Mouse (Mus musculus): Measurements from ENCODE around the gene B3galt4. TPM values are rescaled to one million over a fixed set of nuclear protein-coding genes. Genes with fewer than 3 reads are reported as not detected.

Gene B3galt4
- polyA plus RNA-seq, 1 experiment from 2014 or later, result 6.5 TPM

DNA sequence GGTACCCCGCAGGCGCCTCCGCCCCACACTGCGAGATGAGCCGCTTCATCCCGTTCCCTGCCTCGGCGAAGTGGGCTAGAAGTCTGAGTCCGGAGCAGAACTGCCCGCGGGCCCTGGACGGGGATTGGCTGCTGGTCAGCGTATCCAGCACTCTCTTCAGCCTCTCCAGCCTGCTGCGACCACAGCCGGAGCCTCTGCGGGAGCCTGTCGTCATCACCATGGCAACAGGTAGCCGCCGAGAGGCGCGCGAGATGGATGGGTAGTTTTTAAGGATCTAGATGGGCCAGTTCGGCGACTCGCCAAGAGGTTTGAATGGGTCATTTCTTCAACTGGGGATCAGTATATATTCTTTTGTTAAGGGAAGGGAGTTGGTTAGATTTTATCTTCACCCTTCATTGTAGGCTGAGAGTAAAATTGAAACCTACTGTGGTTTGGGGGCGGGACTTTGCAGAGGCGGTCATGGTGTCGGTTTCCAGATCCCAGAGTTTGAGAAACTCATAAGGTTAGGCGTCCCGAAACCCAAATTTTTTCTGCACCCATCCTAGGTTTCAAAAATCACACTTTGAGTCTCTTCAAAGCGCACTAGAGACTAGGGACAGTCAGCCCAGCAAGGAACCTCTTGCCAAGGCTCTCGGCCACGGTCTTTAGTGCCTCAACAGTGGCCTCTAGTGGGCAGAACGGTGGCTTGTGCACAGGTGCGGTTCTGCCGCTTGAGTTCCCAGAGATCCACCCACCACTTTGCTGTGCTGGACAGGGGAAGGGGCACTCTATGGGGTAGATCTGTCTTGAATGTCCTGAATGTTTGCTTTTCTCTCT, 30.8 kb downstream of the B3galt4 start:
- H3K27me3 ChIP-seq (ENCODE audit: insufficient read depth, poor library complexity, severe bottlenecking), result 0 out of 2 replicates have a peak, but pooled peaks cover 17% of the 10 kb centered on the region
- H3K36me3 ChIP-seq, result peaks cover 28% of the 10 kb centered on the region
- H3K9me3 ChIP-seq, result 0 out of 2 replicates have a peak, but pooled peaks cover 2% of the 10 kb centered on the region
- H3K27ac ChIP-seq, result peak overlapping the region; percentile 83
- WGBS, result under 1% methylated on average over 36 of the region's 36 CpGs
- peak overlapping the region; percentile 61 for H3K4me3 ChIP-seq
- H3K4me1 ChIP-seq (replicated peaks), result peaks cover 55% of the 10 kb centered on the region
- DNase-seq (ENCODE audit: low spot score), result peak; percentile 88

DNA sequence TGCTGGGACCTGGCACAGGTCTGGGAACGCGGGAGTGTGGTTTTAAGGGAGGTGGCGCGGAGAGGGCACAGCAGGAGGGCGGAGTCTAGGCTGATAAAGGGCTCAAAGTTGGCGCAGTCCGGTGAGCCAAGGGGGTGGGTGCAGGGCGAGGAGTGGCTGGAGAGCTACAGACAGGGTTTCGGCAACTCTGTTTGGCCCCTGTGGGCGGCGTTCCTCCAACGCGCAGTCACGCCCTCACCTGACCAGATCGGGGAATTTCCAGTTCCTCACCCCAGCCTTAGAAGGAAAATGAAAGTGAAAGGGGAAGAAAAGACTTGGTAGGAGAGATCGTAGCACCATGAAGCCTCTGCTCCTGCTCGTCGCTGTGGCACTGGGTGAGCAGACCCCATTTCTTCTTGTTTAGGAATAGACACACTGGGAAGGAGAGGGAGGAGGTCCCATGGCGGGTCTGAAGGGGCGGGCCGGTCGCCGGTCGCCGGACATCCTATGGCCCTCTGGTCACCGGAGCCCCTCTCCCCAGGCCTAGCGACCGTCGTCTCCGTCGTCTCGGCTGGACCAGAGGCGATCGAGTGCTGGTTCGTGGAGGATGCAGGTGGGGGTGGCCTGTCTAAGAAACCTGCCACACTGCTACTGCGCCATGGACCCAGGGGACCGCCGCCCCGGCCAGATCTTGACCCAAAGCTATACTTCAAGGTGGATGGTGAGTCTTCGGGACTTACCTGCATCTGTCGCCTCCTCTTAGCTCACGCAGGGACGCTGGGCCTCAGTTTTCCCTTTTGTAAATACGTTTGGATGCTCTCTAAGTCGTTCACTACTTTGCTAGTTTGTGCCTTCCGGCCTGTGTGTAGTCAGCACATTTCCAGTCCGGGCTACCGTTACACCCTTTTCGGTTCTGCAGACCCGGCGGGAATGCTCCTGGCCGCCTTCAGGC, 31.7 kb downstream of the B3galt4 start:
- peaks cover 27% of the 10 kb centered on the region for H3K36me3 ChIP-seq
- peak; percentile 46 for DNase-seq (ENCODE audit: low spot score)
- under 1% methylated on average over 52 of the region's 52 CpGs for WGBS
- H3K27me3 ChIP-seq (ENCODE audit: insufficient read depth, poor library complexity, severe bottlenecking), result 0 out of 2 replicates have a peak, but pooled peaks cover 17% of the 10 kb centered on the region
- 0 out of 2 replicates have a peak, but pooled peaks cover 2% of the 10 kb centered on the region for H3K9me3 ChIP-seq
- H3K4me3 ChIP-seq, result peak overlapping the region; percentile 61
- H3K4me1 ChIP-seq (replicated peaks), result peaks cover 63% of the 10 kb centered on the region
- H3K27ac ChIP-seq, result peak overlapping the region; percentile 83

- Histone ChIP-seq H3K36me3 (peaks cover 37% of the 10 kb centered on the region), H3K27me3 (ENCODE audit: insufficient read depth, poor library complexity, severe bottlenecking) (0 out of 2 replicates have a peak, but pooled peaks cover 17% of the 10 kb centered on the region), H3K4me3 (peak overlapping the region; percentile 61), H3K4me1 (replicated peaks) (peaks cover 66% of the 10 kb centered on the region), H3K9me3 (0 out of 2 replicates have a peak, but pooled peaks cover 2% of the 10 kb centered on the region), H3K27ac (peak overlapping the region; percentile 35; the same call in 1 of the 2 replicates)
- no peak for DNase-seq (ENCODE audit: low spot score)
- 59% methylated on average over 37 of the region's 37 CpGs for WGBS
These were observed 32.7 kb downstream of the B3galt4 start for GRCm38 (mm10) chr17:33918293-33919203.

- 0 out of 2 replicates have a peak, but pooled peaks cover 2% of the 10 kb centered on the region for H3K9me3 ChIP-seq
- H3K4me1 ChIP-seq (replicated peaks), result peaks cover 70% of the 10 kb centered on the region
- H3K4me3 ChIP-seq, result peak overlapping the region; percentile 79
- 85% methylated on average over 18 of the region's 18 CpGs for WGBS
- H3K36me3 ChIP-seq, result peaks cover 45% of the 10 kb centered on the region
- H3K27ac ChIP-seq, result no peak overlapping the region
- 0 out of 2 replicates have a peak, but pooled peaks cover 17% of the 10 kb centered on the region for H3K27me3 ChIP-seq (ENCODE audit: insufficient read depth, poor library complexity, severe bottlenecking)
- DNase-seq (ENCODE audit: low spot score), result no peak
These were observed 33.5 kb downstream of the B3galt4 start for GRCm38 (mm10) chr17:33917656-33918292.

GRCm38 (mm10) chr17:33916847-33917655, 34.2 kb downstream of the B3galt4 start:
- Histone ChIP-seq H3K36me3 (peaks cover 52% of the 10 kb centered on the region), H3K27me3 (ENCODE audit: insufficient read depth, poor library complexity, severe bottlenecking) (0 out of 2 replicates have a peak, but pooled peaks cover 17% of the 10 kb centered on the region), H3K9me3 (0 out of 2 replicates have a peak, but pooled peaks cover 2% of the 10 kb centered on the region), H3K27ac (peak overlapping the region; percentile 46; the same call in 1 of the 2 replicates), H3K4me3 (peak overlapping the region; percentile 79), H3K4me1 (replicated peaks) (peaks cover 71% of the 10 kb centered on the region)
- 74% methylated on average over 31 of the region's 31 CpGs for WGBS
- DNase-seq (ENCODE audit: low spot score), result no peak

DNA sequence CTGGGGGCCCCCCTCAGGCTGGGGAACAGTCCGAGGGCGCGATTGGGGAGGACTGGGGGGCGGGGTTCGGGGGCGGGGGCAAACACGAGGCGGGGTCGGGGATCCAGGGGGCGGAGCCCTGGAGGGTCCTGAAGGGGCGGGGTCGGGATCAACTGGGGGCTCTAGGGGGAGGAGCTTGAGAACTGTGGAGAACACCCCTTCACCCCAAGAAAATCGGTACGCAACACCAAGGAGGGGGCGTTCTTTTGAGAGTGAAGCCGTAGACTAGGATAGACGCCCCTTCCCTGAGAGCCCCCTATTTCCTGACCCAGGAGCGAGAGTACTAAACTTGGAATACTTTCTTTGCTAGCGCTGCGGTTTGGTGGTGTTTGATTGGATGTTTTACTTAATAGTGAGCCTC, 35.0 kb downstream of the B3galt4 start:
- Histone ChIP-seq H3K27me3 (ENCODE audit: insufficient read depth, poor library complexity, severe bottlenecking) (0 out of 2 replicates have a peak, but pooled peaks cover 17% of the 10 kb centered on the region), H3K4me1 (replicated peaks) (peaks cover 74% of the 10 kb centered on the region), H3K4me3 (peak overlapping the region; percentile 79), H3K36me3 (peaks cover 60% of the 10 kb centered on the region), H3K9me3 (0 out of 2 replicates have a peak, but pooled peaks cover 2% of the 10 kb centered on the region), H3K27ac (peak overlapping the region; percentile 96)
- DNase-seq (ENCODE audit: low spot score), result no peak
- 1% methylated on average over 20 of the region's 20 CpGs for WGBS

- peak; percentile 98 for DNase-seq (ENCODE audit: low spot score)
- H3K27ac ChIP-seq, result peak within 1 kb of the TSS; percentile 96
- 0 out of 2 replicates have a peak, but pooled peaks cover 2% of the 10 kb centered on the region for H3K9me3 ChIP-seq
- H3K4me3 ChIP-seq, result peak within 1 kb of the TSS; percentile 79
- H3K4me1 ChIP-seq (replicated peaks), result peaks cover 70% of the 10 kb centered on the region
- H3K36me3 ChIP-seq, result peaks cover 65% of the 10 kb centered on the region
- WGBS, result under 1% methylated on average over 34 of the region's 34 CpGs
- 0 out of 2 replicates have a peak, but pooled peaks cover 17% of the 10 kb centered on the region for H3K27me3 ChIP-seq (ENCODE audit: insufficient read depth, poor library complexity, severe bottlenecking)
These were observed 35.5 kb downstream of the B3galt4 start, which contains the start of the genes Tapbp and Zbtb22 for GRCm38 (mm10) chr17:33915671-33916250. TSS of gene Tapbp (plus strand) at chr17:33915899. TSS of gene Zbtb22 (plus strand) at chr17:33915904.

GRCm38 (mm10) chr17:33914969-33915391, 36.3 kb downstream of the B3galt4 start:
- H3K27me3 ChIP-seq (ENCODE audit: insufficient read depth, poor library complexity, severe bottlenecking), result 0 out of 2 replicates have a peak, but pooled peaks cover 17% of the 10 kb centered on the region
- H3K36me3 ChIP-seq, result peaks cover 70% of the 10 kb centered on the region

GRCm38 (mm10) chr17:33913905-33914304, 37.4 kb downstream of the B3galt4 start:
- 0 out of 2 replicates have a peak overlapping the region, but pooled peaks have one; percentile 2 for H3K4me3 ChIP-seq
- no peak overlapping the region for H3K27ac ChIP-seq
- 0 out of 2 replicates have a peak, but pooled peaks cover 16% of the 10 kb centered on the region for H3K27me3 ChIP-seq (ENCODE audit: insufficient read depth, poor library complexity, severe bottlenecking)
- peaks cover 64% of the 10 kb centered on the region for H3K4me1 ChIP-seq (replicated peaks)
- DNase-seq (ENCODE audit: low spot score), result no peak
- 0 out of 2 replicates have a peak, but pooled peaks cover 2% of the 10 kb centered on the region for H3K9me3 ChIP-seq
- H3K36me3 ChIP-seq, result peaks cover 70% of the 10 kb centered on the region
- WGBS, result 93% methylated on average over 8 of the region's 8 CpGs

More at GRCm38 (mm10) chr17:33914969-33915391, 36.3 kb downstream of the B3galt4 start:
- Histone ChIP-seq H3K9me3 (0 out of 2 replicates have a peak, but pooled peaks cover 2% of the 10 kb centered on the region), H3K27ac (no peak overlapping the region), H3K4me1 (replicated peaks) (peaks cover 70% of the 10 kb centered on the region), H3K4me3 (peak overlapping the region; percentile 79)
- DNase-seq (ENCODE audit: low spot score), result no peak
- WGBS, result 69% methylated on average over 13 of the region's 13 CpGs

GRCm38 (mm10) chr17:33913264-33913663, 38.0 kb downstream of the B3galt4 start:
- 93% methylated on average over 10 of the region's 10 CpGs for WGBS
- Histone ChIP-seq H3K4me3 (no peak overlapping the region), H3K36me3 (peaks cover 65% of the 10 kb centered on the region)

More at GRCm38 (mm10) chr17:33913264-33913663, 38.0 kb downstream of the B3galt4 start:
- no peak for DNase-seq (ENCODE audit: low spot score)
- H3K9me3 ChIP-seq, result 0 out of 2 replicates have a peak, but pooled peaks cover 2% of the 10 kb centered on the region
- no peak overlapping the region for H3K27ac ChIP-seq
- H3K4me1 ChIP-seq (replicated peaks), result peaks cover 64% of the 10 kb centered on the region
- 0 out of 2 replicates have a peak, but pooled peaks cover 10% of the 10 kb centered on the region for H3K27me3 ChIP-seq (ENCODE audit: insufficient read depth, poor library complexity, severe bottlenecking)

All from hindbrain, embryonic 10.5 days (tissue).